Mouse (Mus musculus) neural tube, embryonic 10.5 days (tissue): ENCODE results near the gene Slc52a3.

Source experiments
- DNase-seq: peaks from one replicate; pipeline ENCODE4 v3.0.0-alpha.2; 2017; ENCODE audit warnings: low spot score; ENCODE audit errors: extremely low spot score

Gene Slc52a3

DNA sequence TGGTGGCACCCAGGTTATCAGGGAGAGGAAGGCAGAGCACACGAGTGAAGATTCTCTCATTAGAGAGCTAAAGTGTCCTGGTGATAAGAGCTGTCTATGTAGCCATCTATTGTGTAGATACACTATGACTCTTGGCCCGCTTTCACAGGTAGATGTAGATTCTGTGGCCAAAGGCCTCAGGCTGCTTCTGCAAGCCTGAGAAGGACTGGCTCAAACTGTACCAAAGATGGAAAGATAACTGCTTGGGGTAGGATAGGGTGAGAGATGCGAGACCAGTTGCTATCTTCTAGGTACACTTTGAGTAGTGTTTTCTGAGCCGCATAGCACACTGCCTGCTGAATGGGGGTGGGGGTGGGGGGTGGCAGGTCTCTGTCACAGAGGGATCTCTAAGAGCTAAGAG, 2.6 kb downstream of the Slc52a3 start:
- no peak for DNase-seq

DNA sequence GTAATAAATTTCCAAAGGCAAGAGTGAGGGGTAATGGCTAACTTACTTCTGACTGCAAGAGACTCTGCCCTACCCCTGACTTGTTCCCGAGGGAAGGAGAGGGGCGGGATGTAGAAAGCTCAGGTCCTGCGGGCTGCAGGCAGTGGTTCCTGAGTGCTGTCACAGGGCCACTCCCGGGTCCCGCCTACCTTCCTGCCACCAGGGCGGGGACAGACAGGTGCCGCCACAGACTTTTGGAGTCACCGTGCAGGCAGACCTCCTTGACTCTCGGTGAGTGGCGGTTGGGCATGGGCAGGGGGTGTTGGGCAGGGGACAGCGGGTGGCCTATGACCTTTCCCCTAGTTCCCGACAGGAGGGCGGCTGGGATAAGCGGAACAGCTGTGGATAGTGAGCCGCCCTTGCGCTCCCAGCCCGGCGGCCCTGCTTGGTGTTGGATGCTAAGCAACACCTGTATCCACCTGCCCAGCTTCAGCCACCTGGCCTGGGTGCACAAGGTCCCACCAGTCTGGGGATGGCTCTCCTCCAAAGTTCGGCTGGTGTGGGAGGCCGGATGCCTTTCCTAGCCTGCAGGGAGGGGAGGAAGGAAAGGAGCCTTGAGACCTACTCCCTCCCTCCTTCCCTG, 3.5 kb downstream of the Slc52a3 start:
- no peak for DNase-seq

- DNase-seq, result no peak
Observed at GRCm38 (mm10) chr2:152000291-152000679, 4.0 kb downstream of the Slc52a3 start.

DNA sequence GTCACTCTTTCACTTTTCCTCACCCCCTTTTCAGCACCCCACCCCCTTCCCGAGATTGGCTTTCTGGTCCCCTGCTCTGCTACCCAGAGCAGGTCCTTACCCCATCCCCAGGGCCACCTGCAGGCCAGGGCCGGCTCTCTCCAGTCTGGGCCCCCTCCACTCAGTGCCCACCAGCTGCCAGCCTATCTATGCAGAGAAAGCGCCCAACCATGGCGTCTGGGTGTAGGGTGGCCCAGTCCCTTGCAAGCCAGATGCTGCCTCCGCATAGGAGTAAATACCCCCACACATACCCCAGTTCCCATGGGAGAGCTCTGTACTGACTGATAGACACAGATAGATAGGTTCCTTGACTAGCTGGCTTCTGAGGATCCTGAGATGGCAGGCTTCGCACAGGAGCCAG, 4.4 kb downstream of the Slc52a3 start:
- no peak for DNase-seq

GRCm38 (mm10) chr2:152002529-152002928, 6.2 kb downstream of the Slc52a3 start:
- DNase-seq, result no peak

GRCm38 (mm10) chr2:152007783-152008182, 11.5 kb downstream of the Slc52a3 start:
- no peak for DNase-seq

- no peak for DNase-seq
Observed at GRCm38 (mm10) chr2:152009061-152009779, 12.9 kb downstream of the Slc52a3 start.

DNA sequence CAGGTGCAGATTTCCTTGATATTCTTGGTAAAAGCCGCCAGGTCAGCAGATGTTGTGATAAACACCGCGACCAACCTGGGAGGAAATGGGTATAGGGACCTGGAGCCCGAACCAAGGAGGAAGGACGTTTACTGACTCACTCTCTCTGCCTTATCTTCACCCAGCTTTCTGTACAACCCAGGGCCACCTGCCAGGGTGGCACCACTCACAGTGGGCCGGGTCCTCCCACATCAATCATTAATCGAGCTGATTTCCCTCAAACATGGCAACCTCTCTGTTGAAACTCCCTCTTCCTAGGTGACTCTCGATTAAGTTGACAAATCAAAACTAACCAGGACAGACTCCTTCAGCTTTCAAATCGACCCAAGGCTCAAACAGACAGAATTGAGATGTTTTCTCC, 13.9 kb downstream of the Slc52a3 start:
- no peak for DNase-seq

- DNase-seq, result no peak
Observed at GRCm38 (mm10) chr2:152010661-152011060, 14.3 kb downstream of the Slc52a3 start.

DNA sequence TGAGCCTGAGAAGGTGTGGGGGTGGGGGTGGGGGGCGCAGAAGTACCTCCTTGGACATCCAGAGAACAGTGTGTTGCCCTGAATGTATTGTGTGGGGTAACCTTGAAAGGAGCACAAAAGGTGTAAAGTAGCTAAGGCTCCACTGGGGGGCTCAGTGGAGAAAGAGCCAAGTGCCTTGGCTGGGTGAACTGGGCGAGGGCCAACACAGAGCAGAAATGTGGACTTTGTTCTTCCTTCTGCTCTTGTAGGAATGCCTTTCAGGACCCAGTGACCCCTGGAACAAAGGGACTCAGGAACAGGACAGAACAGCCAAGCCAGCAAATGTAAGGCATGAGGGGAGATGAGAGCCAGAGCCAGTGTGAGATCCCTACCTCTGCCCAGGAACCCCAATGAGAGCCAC, 15.4 kb downstream of the Slc52a3 start:
- DNase-seq, result no peak

- no peak for DNase-seq
Observed at GRCm38 (mm10) chr2:152012222-152012621, 15.9 kb downstream of the Slc52a3 start.

GRCm38 (mm10) chr2:152012701-152013100, 16.4 kb downstream of the Slc52a3 start:
- no peak for DNase-seq

DNA sequence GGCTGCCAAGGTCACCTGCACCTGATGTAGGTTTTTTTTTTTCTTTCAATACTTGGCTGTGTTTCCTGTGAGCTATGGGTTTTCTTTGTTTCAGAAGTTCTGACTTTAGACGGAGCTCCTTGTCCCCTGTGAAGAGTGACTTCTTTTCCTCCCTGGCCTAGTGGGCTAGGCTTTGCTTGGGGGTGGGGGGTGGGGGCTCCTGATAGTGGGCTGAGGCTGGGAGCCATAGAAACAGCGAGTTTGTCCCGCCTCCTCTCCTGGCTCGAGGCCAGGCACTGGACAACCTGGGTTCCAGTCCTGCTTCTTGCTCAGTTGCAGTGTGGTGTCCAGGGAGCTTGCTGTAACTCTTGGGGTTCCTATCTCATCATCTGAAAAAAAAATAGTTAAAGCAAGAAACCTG, 19.7 kb downstream of the Slc52a3 start:
- DNase-seq, result no peak

GRCm38 (mm10) chr2:152016666-152017065, 20.4 kb downstream of the Slc52a3 start:
- DNase-seq, result no peak

DNA sequence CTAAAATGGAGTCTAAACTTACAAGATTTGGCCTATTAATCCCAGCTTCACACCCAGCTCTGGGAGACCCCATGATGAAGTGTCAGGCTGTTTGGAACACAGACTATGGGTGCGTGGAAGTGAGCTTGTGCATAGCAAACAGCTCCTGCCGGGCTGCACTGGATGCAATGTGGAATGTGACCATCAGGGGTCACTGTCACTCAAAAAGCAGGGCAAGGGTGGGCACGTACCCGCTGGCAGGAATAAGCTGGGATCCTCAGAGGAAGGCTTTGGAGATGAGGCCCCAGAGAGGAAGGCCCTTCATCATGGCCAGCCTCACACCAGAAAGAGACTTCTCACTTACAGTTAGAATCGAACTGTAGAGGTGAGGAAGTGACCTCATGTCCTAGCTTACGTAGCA, 23.9 kb downstream of the Slc52a3 start:
- peak; percentile 72 for DNase-seq

GRCm38 (mm10) chr2:152022022-152022421, 25.7 kb downstream of the Slc52a3 start:
- no peak for DNase-seq

DNA sequence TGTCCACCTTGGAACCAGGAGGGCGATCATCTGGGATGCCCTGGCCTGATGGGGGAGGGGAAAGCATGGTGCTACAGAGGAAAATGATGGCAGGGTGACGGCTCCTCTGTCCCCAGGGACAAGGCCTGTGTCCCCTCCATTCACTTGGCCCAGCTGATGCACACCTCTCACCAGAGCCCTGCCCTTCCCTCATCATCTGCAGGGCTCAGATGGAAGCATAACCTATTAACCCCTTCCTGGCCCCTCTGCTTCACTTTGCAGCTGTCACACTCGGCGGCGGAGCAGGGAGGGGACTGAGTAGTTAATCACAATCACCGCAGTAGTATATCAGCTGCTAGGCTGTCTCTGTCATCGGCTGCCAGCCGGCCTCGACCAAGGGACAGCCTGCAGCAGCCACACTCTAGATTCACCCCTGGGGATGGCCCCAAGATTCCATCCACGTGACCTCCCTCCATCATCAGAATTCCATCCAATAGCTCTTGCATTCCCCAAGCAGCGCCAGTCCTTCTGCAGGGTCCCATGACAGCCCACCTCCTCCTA, 28.6 kb downstream of the Slc52a3 start:
- peak; percentile 43 for DNase-seq

DNA sequence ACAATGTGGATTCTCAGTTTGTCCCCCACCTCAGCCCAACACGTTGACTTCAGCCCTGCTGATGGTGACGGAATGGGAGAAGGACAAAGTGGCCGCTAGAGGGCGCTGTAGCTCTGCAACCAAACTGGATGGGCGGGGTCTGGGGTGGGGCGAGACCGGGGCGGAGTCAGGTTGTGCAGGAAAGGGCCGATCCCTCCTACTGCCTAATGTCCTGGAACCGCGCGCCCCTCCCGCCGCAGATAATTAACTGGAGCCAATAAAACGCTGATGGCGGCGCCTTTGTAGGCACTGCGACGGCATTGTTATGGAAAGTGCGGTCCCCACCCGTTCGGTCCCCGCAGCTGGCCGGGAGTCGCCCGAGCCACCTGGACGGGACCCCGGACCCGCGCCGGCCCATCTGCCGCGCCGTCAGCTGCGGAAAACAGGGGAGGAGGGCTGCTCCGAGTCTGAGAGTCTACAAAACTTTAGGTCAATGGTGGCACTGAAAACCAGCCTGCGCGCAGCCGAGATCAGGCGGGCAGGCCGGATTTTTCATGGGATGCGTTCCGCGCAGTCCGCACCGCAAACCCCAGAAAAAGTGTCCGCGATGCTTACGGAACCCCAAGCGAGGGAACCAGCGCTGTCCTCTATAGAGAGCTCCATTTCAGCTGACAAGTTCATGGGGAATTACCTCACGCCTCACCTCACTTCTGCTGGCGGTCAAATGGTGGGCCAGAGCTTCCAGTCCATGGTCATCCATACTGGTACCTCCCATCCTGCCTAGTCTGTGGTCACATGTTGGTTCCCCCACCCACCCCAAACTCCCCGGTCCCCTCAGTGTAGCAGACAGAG, 33.2 kb downstream of the Slc52a3 start:
- DNase-seq, result peak; percentile 98

DNA sequence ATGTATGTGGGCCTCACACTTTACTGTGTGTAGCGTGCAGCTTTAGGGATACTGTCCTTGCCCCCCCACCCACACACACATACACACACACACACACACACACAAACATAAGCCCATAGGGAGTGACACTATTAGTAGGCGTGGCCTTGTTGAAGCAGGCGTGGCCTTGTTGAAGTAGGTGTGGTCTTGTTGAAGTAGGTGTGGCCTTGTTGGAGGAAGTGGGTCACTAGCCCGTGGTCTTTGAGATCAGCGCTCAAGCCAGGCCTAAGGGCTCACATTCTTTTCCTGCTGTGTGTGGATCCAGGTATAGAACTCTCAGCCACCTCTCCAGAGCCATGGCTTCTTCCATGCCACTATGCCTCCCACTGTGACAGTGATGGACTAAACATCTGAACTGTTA, 34.7 kb downstream of the Slc52a3 start:
- no peak for DNase-seq

- DNase-seq, result no peak
Observed at GRCm38 (mm10) chr2:152040101-152040500, 43.8 kb downstream of the Slc52a3 start.

DNA sequence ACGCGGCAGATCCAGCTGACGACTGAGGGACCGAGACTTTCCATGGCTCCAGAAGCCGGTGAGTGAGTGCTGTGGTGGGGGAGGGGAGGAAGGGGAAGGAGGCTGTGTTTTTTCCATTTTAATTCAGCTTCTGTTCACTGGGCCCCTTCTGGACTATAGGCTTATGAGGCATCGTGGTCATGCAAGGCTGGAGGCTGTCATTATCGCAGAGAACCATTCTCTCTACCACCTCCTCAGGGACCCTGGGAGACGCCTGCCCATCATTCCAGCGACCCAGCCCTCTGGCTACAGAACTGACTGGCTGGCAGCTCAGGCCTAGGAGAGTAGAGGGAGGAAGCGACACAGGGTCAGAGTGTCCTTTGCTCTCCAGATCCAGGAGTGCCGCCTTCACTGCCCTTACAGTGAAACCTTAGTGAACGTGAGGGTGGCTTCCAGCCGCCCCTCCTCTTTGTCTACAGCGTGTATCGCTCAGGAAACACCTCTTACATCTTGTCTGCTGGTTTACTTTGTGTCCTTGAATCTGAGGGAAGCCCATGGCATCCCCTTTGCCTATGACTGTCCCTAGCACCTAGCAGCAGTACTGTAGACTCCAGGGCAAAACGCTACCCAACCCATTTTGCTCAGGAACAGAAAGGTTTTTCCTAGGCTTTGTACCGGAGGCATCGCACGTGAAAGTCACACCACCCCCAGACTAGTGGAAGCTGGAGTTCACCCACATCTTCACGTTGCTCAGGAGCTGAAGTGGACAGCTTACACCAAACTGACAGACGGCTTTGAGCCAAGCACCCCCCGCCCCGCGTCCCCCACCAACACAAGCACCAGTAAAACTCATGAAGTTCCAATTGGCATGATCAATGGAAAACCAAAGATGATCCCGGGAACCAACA, 51.0 kb downstream of the Slc52a3 start:
- peak; percentile 52 for DNase-seq
